8 mouse cellular contexts compared by ENCODE assay signal in genomic region chr16:92698612-92698998, GRCm38 (mm10).
DNase-seq lines count a peak whose midpoint lies in the region; ATAC-seq lines count a peak whose summit lies in the region.

No protein-coding gene starts in this region.

- intact Hi-C loops in heart, postnatal 25 days (cut with DNase I): loop anchor here (1.0 to 2.0 kb wide), 5 partner anchors 130 to 756 kb away; no protein-coding TSS in a partner anchor

- peak overlapping the region; percentile 5; the same call in 1 of the 2 replicates for H3K9ac ChIP-seq in forebrain, embryonic 15.5 days (replicated peaks)
- H3K9ac ChIP-seq in lung, embryonic 16.5 days (ENCODE audit: low read length): peak overlapping the region; percentile 74

- WGBS in forebrain, embryonic 15.5 days: under 1% methylated on average over 26 of the region's 26 CpGs
- WGBS in lung, embryonic 16.5 days: under 1% methylated on average over 26 of the region's 26 CpGs

- H3K27me3 ChIP-seq in forebrain, embryonic 15.5 days: peaks cover 80% of the 10 kb centered on the region
- peaks cover 21% of the 10 kb centered on the region; the same call in 1 of the 2 replicates for H3K27me3 ChIP-seq in lung, embryonic 16.5 days (ENCODE audit: control insufficient read depth, insufficient read depth, low read depth, low read length)

- H3K4me3 ChIP-seq in forebrain, embryonic 15.5 days: peak overlapping the region; percentile 48
- peak overlapping the region; percentile 65 for H3K4me3 ChIP-seq in lung, embryonic 16.5 days (ENCODE audit: low read length)

- ATAC-seq in forebrain, embryonic 15.5 days (replicated peaks): peak; percentile 80
- ATAC-seq in lung, embryonic 16.5 days (ENCODE audit: low read depth): peak; percentile 78

- H3K27ac ChIP-seq in forebrain, embryonic 15.5 days (replicated peaks): no peak overlapping the region
- H3K27ac ChIP-seq in lung, embryonic 16.5 days (ENCODE audit: low read length): peak overlapping the region; percentile 95

- no peaks in the 10 kb centered on the region for H3K36me3 ChIP-seq in forebrain, embryonic 15.5 days
- H3K36me3 ChIP-seq in lung, embryonic 16.5 days (ENCODE audit: control insufficient read depth, insufficient read depth, low read length): no peaks in the 10 kb centered on the region

- DNase-seq in ES-CJ7 (ENCODE audit: low read depth, low spot score): peak; percentile 86
- DNase-seq in cerebellum, adult 11-12 months: peak; percentile 49
- peak; percentile 70 for DNase-seq in heart, postnatal 25 days (ENCODE audit: low spot score)
- DNase-seq in layer of hippocampus, adult 8-10 months (ENCODE audit: low spot score in 2 of 2): peak; percentile 46 to 75
- DNase-seq in ovary, adult 18-20 months (ENCODE audit: low spot score): peak; percentile 78
- peak; percentile 94 for DNase-seq in thymus, postnatal 0 days (ENCODE audit: low spot score)

- H3K4me2 ChIP-seq in forebrain, embryonic 15.5 days (replicated peaks): peak overlapping the region; percentile 90
- H3K4me2 ChIP-seq in lung, embryonic 16.5 days (ENCODE audit: low read depth, low read length): peak overlapping the region; percentile 95

- H3K9me3 ChIP-seq in forebrain, embryonic 15.5 days: no peaks in the 10 kb centered on the region
- no peaks in the 10 kb centered on the region for H3K9me3 ChIP-seq in lung, embryonic 16.5 days (ENCODE audit: control insufficient read depth, low read length)

- peaks cover 46% of the 10 kb centered on the region for H3K4me1 ChIP-seq in forebrain, embryonic 15.5 days
- H3K4me1 ChIP-seq in lung, embryonic 16.5 days (replicated peaks; ENCODE audit: control insufficient read depth, insufficient read depth, low read length): peaks cover 27% of the 10 kb centered on the region
